Mouse (Mus musculus) erythroid progenitor cell, adult 5-6 weeks (primary cell): ENCODE results near the gene Camta2. TPM values are rescaled to one million over a fixed set of nuclear protein-coding genes. Genes with fewer than 3 reads are reported as not detected.

ENCODE experiments used
- ATAC-seq: replicated peaks from 2 replicates; pipeline ENCODE4 v1.8.0; 2016; ENCODE audit warnings: moderate number of reproducible peaks, mild to moderate bottlenecking, moderate TSS enrichment, inconsistent platforms; ENCODE audit not compliant: poor library complexity, low FRiP score, severe bottlenecking
- total RNA-seq, 2 experiments: library from RNA; stranded (forward) in 1 of 2; stranded (reverse) in 1 of 2; fragments of 150-400 nt in 1 of 2; fragments of 186-747, 209-891 nt in 1 of 2; gene quantifications; 2 replicates each; pipeline versions ENCODE4 v1.2.3 to v1.2.4; 2015 to 2017; ENCODE audit warnings: low replicate concordance in 2 of 2

Gene Camta2
- total RNA-seq, 2 experiments from 2014 or later, result 0.45 to 17.6 TPM

GRCm38 (mm10) chr11:70630129-70630528, 57.8 kb downstream of the Camta2 start:
- ATAC-seq, result no peak

- ATAC-seq, result 0 out of 2 replicates have a peak, but pooled peaks have one; percentile 60
These were observed 58.3 kb downstream of the Camta2 start for GRCm38 (mm10) chr11:70629557-70629956.

GRCm38 (mm10) chr11:70628431-70628830, 59.5 kb downstream of the Camta2 start:
- ATAC-seq, result no peak

GRCm38 (mm10) chr11:70626877-70627276, 61.0 kb downstream of the Camta2 start:
- ATAC-seq, result no peak

- peak; percentile 62; the same call in 1 of the 2 replicates for ATAC-seq
These were observed 62.4 kb downstream of the Camta2 start for GRCm38 (mm10) chr11:70625473-70625872.

GRCm38 (mm10) chr11:70623053-70623742, 64.7 kb downstream of the Camta2 start:
- ATAC-seq, result no peak

DNA sequence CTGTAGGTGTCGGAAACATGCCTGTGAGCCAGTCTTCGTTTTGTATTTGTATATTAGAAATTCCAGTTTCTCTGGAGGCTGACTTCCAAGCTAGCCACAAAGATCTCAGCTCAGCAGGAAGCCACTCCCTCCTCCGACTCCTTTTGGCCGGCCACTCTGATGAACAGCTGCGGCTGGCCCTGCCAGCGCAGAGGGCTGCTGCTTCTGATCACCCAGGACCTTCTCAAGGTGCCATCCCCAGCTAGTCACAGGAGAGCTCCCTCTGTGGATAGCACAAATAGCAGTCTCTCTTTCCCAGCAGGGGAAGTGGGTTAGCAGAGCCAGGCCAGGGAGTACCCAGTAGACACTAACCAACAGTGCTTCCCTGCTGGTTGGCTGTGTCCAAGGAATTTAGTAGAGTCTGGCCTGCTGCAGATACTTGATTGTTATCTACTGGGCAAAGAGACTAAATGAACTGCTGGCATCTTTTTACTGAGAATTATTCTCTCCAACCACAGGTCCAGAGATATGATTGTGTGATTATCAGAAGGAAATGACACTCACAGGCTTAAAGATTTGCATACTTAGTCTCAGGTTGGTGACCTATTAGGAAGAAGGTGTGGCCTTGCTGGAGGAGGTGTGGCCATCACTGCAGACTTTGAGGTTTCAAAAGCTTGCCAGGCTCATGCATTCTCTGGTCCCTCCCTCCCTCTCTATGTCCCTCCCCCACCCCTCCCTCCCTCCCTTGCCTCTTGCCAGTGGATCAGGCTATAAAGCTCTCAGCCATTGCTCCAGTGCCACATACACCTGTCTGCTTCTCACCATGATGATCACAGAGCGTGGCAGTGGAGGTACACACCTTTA, 65.7 kb downstream of the Camta2 start:
- no peak for ATAC-seq

Other genes starting within 250 kb of the Camta2 start
- gene Med11, start 236.2 kb downstream of the Camta2 start, total RNA-seq (2015; ENCODE audit: low replicate concordance), result 11.9 and 18.0 TPM in 2 replicates
- 6.4 and 31.5 TPM in 2 replicates for gene Med11, start 236.2 kb downstream of the Camta2 start, total RNA-seq (2017; ENCODE audit: low replicate concordance)
- not detected in 2 replicates for gene Zmynd15, start 228.7 kb downstream of the Camta2 start, total RNA-seq (2015; ENCODE audit: low replicate concordance)
- gene Zmynd15, start 228.7 kb downstream of the Camta2 start, total RNA-seq (2017; ENCODE audit: low replicate concordance), result not detected in 2 replicates
- not detected in 2 replicates for gene Cxcl16, start 228.1 kb downstream of the Camta2 start, total RNA-seq (2015; ENCODE audit: low replicate concordance)
- gene Cxcl16, start 228.1 kb downstream of the Camta2 start, total RNA-seq (2017; ENCODE audit: low replicate concordance), result not detected in 2 replicates
- gene Tm4sf5, start 182.9 kb downstream of the Camta2 start, total RNA-seq (2015; ENCODE audit: low replicate concordance), result not detected in 2 replicates
- gene Tm4sf5, start 182.9 kb downstream of the Camta2 start, total RNA-seq (2017; ENCODE audit: low replicate concordance), result not detected in 2 replicates
- gene Vmo1, start 173.5 kb downstream of the Camta2 start, total RNA-seq (2015; ENCODE audit: low replicate concordance), result not detected in 2 replicates
- not detected in 2 replicates for gene Vmo1, start 173.5 kb downstream of the Camta2 start, total RNA-seq (2017; ENCODE audit: low replicate concordance)
- gene Gltpd2, start 168.9 kb downstream of the Camta2 start, total RNA-seq (2015; ENCODE audit: low replicate concordance), result not detected in 2 replicates
- not detected in 2 replicates for gene Gltpd2, start 168.9 kb downstream of the Camta2 start, total RNA-seq (2017; ENCODE audit: low replicate concordance)
- 40.2 and 49.0 TPM in 2 replicates for gene Psmb6, start 162.7 kb downstream of the Camta2 start, total RNA-seq (2015; ENCODE audit: low replicate concordance)
- gene Psmb6, start 162.7 kb downstream of the Camta2 start, total RNA-seq (2017; ENCODE audit: low replicate concordance), result 52.0 and 74.6 TPM in 2 replicates
- gene Gm40193, start 155.2 kb downstream of the Camta2 start, total RNA-seq (2015; ENCODE audit: low replicate concordance), result not detected in 2 replicates
- gene Gm40193, start 155.2 kb downstream of the Camta2 start, total RNA-seq (2017; ENCODE audit: low replicate concordance), result not detected in 2 replicates
- gene Pld2, start 148.0 kb downstream of the Camta2 start, total RNA-seq (2015; ENCODE audit: low replicate concordance), result not detected in 2 replicates
- gene Pld2, start 148.0 kb downstream of the Camta2 start, total RNA-seq (2017; ENCODE audit: low replicate concordance), result 0.23 and 0.64 TPM in 2 replicates
- 4.6 and 6.8 TPM in 2 replicates for gene Mink1, start 125.2 kb downstream of the Camta2 start, total RNA-seq (2015; ENCODE audit: low replicate concordance)
- 2.8 and 4.5 TPM in 2 replicates for gene Mink1, start 125.2 kb downstream of the Camta2 start, total RNA-seq (2017; ENCODE audit: low replicate concordance)
- gene 4930544D05Rik, start 72.3 kb downstream of the Camta2 start, total RNA-seq (2015; ENCODE audit: low replicate concordance), result not detected in 2 replicates
- not detected in 2 replicates for gene 4930544D05Rik, start 72.3 kb downstream of the Camta2 start, total RNA-seq (2017; ENCODE audit: low replicate concordance)
- not detected in 2 replicates for gene Chrne, start 68.9 kb downstream of the Camta2 start, total RNA-seq (2015; ENCODE audit: low replicate concordance)
- gene Chrne, start 68.9 kb downstream of the Camta2 start, total RNA-seq (2017; ENCODE audit: low replicate concordance), result not detected in 2 replicates
- gene Gp1ba, start 49.0 kb downstream of the Camta2 start, total RNA-seq (2015; ENCODE audit: low replicate concordance), result 2.5 and 8.0 TPM in 2 replicates
- gene Gp1ba, start 49.0 kb downstream of the Camta2 start, total RNA-seq (2017; ENCODE audit: low replicate concordance), result 1.1 TPM in 1 of 2 replicates, not detected in the other
- 134 and 213 TPM in 2 replicates for gene Rnf167, start 40.9 kb downstream of the Camta2 start, total RNA-seq (2015; ENCODE audit: low replicate concordance)
- 115 and 117 TPM in 2 replicates for gene Rnf167, start 40.9 kb downstream of the Camta2 start, total RNA-seq (2017; ENCODE audit: low replicate concordance)
- gene Slc25a11, start 40.6 kb downstream of the Camta2 start, total RNA-seq (2015; ENCODE audit: low replicate concordance), result 24.9 and 26.0 TPM in 2 replicates
- gene Slc25a11, start 40.6 kb downstream of the Camta2 start, total RNA-seq (2017; ENCODE audit: low replicate concordance), result 21.9 and 23.6 TPM in 2 replicates
- 529 and 614 TPM in 2 replicates for gene Pfn1, start 33.5 kb downstream of the Camta2 start, total RNA-seq (2015; ENCODE audit: low replicate concordance)
- 132 and 200 TPM in 2 replicates for gene Pfn1, start 33.5 kb downstream of the Camta2 start, total RNA-seq (2017; ENCODE audit: low replicate concordance)
- 5.4 and 14.8 TPM in 2 replicates for gene Eno3, start 30.9 kb downstream of the Camta2 start, total RNA-seq (2015; ENCODE audit: low replicate concordance)
- gene Eno3, start 30.9 kb downstream of the Camta2 start, total RNA-seq (2017; ENCODE audit: low replicate concordance), result 2.3 and 11.0 TPM in 2 replicates
- gene Spag7, start 18.7 kb downstream of the Camta2 start, total RNA-seq (2015; ENCODE audit: low replicate concordance), result 36.9 and 38.6 TPM in 2 replicates
- gene Spag7, start 18.7 kb downstream of the Camta2 start, total RNA-seq (2017; ENCODE audit: low replicate concordance), result 11.1 and 38.0 TPM in 2 replicates
- not detected in 2 replicates for gene Inca1, start 12.1 kb upstream of the Camta2 start, total RNA-seq (2015; ENCODE audit: low replicate concordance)
- gene Inca1, start 12.1 kb upstream of the Camta2 start, total RNA-seq (2017; ENCODE audit: low replicate concordance), result not detected in 2 replicates
- gene Kif1c, start 12.4 kb upstream of the Camta2 start, total RNA-seq (2015; ENCODE audit: low replicate concordance), result 1.1 and 1.7 TPM in 2 replicates
- 2.7 and 3.6 TPM in 2 replicates for gene Kif1c, start 12.4 kb upstream of the Camta2 start, total RNA-seq (2017; ENCODE audit: low replicate concordance)
- 1.8 TPM in 1 of 2 replicates, not detected in the other for gene Zfp3, start 76.1 kb upstream of the Camta2 start, total RNA-seq (2015; ENCODE audit: low replicate concordance)
- 0.30 and 0.90 TPM in 2 replicates for gene Zfp3, start 76.1 kb upstream of the Camta2 start, total RNA-seq (2017; ENCODE audit: low replicate concordance)
- not detected in 2 replicates for gene Scimp, start 124.5 kb upstream of the Camta2 start, total RNA-seq (2015; ENCODE audit: low replicate concordance)
- not detected in 2 replicates for gene Scimp, start 124.5 kb upstream of the Camta2 start, total RNA-seq (2017; ENCODE audit: low replicate concordance)
- 6.5 and 8.0 TPM in 2 replicates for gene Rabep1, start 156.7 kb upstream of the Camta2 start, total RNA-seq (2015; ENCODE audit: low replicate concordance)
- gene Rabep1, start 156.7 kb upstream of the Camta2 start, total RNA-seq (2017; ENCODE audit: low replicate concordance), result 20.9 and 23.0 TPM in 2 replicates